Mouse (Mus musculus) CD4-positive naive resting alpha-beta T cell, adult 57 days (primary cell): ENCODE data around the gene Mrs2. TPM values are rescaled to one million over a fixed set of nuclear protein-coding genes. Genes with fewer than 3 reads are reported as not detected.

Experiments used
- total RNA-seq: library from RNA; stranded (reverse); gene quantifications from one replicate; pipeline ENCODE4 v1.2.4, GENCODE M21; 2023

Gene Mrs2
- total RNA-seq, result 44.9 TPM

GRCm38 (mm10) chr13:25019793-25020539 lies at the start of gene Mrs2:
Mrs2 (minus strand) TSS chr13:25020379.

GRCm38 (mm10) chr13:25055873-25056667 lies 35.9 kb upstream of the Mrs2 start, which contains the start of gene Dcdc2a:
Dcdc2a (plus strand) TSS chr13:25056004.

GRCm38 (mm10) chr13:24942512-24943282 lies 77.5 kb downstream of the Mrs2 start, which contains the start of gene Gpld1:
Gpld1 (plus strand) TSS chr13:24943152.

Other genes with a start within 250 kb of the Mrs2 start
- gene BC005537, start 218.7 kb downstream of the Mrs2 start, total RNA-seq, result 179 TPM
- gene Acot13, start 188.8 kb downstream of the Mrs2 start, total RNA-seq, result 20.6 TPM
- gene Tdp2, start 188.7 kb downstream of the Mrs2 start, total RNA-seq, result 85.5 TPM
- not detected for gene D130043K22Rik, start 175.2 kb downstream of the Mrs2 start, total RNA-seq
- 1.6 TPM for gene Aldh5a1, start 82.7 kb downstream of the Mrs2 start, total RNA-seq
- not detected for gene Gpld1, start 77.2 kb downstream of the Mrs2 start, total RNA-seq
- 0.24 TPM for gene Dcdc2a, start 35.6 kb upstream of the Mrs2 start, total RNA-seq